Mouse (Mus musculus): ENCODE measurements around the gene Fitm1. TPM values are rescaled to one million over a fixed set of nuclear protein-coding genes. Genes with fewer than 3 reads are reported as not detected.

Fitm1 gene
- total RNA-seq (2021), result not detected
- long read RNA-seq, experiment 1, result 0 reads
- long read RNA-seq, experiment 2, result 0 reads

DNA sequence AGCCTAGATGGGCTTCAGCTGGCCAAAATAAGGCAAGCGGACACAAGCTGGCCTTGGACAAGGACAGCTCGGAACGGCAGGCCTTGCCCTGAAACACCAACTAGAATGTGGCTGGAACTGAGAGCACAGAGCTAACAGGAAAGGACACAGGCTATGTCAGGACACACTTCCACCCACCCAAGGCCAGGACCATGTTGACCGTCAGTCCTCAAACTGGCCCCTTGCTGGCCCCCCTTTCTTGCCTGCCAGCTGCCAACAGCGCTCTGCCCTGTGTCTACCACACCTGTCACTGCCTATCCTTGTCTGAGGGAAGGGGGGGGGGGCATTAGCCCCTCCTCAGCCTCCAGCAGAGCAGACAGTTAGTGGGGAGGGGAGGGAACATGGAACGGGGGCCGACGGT is at the start of gene Fitm1:
Gene Fitm1, plus strand, starts transcription at position 316 of the 400 bp plus-strand sequence.
- DNase-seq (ENCODE audit: low spot score in 2 of 2), result no peak
- TF ChIP-seq CTCF (conservative IDR thresholded peaks at IDR 0.05), result no peak
- Histone ChIP-seq H3K4me3 (no peak within 1 kb of the TSS), H3K27ac (no peak within 1 kb of the TSS)

DNA sequence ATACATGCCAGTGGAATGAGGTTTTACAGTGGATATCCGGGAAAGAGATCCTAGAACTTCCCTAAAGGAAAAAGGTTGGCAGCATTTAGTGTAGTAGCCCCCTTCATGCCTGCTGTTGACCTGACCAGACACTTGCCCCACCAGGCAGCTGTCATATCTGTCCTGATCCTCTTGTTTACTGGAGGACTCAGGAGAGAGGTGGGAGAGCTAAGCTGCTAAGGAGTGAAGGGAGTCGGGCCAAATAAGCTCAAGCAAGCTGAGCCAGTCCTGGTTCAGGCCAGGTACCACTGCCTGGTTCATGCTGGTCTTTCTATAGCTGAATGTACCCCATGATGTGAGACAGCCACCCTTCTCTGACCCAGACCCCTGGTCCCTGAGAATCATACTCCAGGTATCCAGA is 48.7 kb upstream of the Fitm1 start:
- DNase-seq (ENCODE audit: low spot score in 2 of 2), result no peak
- TF ChIP-seq CTCF (conservative IDR thresholded peaks at IDR 0.05), result no peak
- no peak overlapping the region for H3K27ac ChIP-seq
- H3K4me3 ChIP-seq, result no peak overlapping the region

DNA sequence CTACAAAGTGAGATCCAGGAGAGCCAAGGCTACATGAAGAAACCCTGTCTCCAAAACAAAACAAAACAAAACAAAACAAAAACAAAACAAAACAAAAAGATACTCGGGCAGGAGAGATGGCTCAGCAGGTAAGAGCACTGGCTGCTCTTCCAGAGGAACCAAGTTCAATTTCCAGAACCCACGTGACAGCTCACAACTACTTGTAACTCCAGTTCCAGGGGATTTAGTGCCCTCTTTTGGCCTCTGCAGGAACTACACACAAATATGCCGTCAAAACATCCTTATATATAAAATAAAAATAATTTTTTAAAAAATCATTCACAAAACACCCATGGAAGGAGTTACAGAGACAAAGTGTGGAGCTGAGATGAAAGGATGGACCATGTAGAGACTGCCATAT is 47.5 kb upstream of the Fitm1 start:
- Histone ChIP-seq H3K4me3 (no peak overlapping the region), H3K27ac (no peak overlapping the region)
- DNase-seq (ENCODE audit: low spot score in 2 of 2), result no peak
- TF ChIP-seq CTCF (conservative IDR thresholded peaks at IDR 0.05), result peak; percentile 74

DNA sequence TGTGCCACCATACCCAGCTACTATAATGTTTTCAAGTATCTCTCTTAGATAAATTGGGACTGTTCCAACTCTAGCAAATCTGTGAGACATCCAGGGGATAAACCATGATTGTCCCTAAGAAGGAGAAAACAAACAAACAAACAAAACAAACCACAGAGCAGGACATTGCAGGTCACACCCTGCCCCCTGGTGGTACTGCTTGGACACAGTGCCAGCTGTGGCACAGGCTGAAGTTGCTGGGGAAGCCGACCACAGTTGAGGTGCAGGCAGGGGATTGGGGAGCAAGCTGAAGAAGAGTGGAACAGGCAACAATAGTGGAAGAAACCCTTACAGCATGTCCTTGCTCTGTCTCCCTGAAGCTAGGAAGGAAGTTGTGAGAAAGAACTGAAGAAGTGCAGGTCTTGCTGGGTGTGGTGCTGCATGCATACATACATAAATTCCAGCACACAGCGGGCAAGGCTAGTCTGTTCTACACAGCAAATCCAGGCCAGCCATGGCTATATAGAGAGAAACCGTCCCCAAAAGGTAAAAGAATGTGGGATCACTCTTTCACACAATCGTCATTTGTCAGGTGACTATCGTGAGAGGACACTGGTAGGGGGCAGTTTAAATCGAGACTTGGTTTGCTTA is 39.2 kb upstream of the Fitm1 start:
- Histone ChIP-seq H3K4me3 (no peak overlapping the region), H3K27ac (no peak overlapping the region)
- DNase-seq (ENCODE audit: low spot score in 2 of 2), result no peak
- TF ChIP-seq CTCF (conservative IDR thresholded peaks at IDR 0.05), result peak; percentile 90

DNA sequence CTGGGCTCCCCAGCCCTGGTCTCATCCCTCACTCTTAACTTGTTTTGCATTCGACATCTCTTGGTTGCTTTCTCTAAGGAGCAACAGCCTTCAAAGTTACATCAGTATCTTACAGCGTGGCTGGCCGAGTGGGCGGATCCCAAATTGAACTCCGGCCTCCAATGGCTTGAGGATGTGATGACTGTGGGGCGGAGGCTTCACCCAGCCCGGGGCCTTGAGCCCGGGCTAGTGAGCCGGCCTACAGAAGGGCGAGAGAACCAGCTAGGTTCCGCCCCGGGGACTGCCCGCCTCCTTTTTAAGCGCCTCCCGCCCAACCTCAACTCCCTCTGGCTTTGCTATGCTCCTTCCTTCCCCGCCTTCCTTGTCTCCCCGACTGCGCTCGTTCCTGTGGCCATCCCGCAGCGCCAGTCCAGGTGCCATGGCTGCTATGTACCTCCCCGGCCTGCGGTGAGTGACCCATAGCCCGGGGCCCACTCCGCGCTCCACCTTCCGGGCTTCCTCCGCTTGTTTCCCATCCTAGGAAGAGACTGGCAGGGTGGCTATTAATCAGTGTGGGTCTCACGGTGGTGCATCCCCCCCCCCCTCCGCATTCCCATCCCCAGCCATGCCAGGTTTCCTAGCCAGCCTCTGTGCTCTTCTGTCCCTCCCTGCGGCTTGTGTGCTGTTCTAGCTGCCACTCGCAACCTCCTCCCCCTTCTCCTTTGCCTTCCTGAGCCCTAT is 35.2 kb upstream of the Fitm1 start, which contains the start of gene Pck2:
Gene Pck2, plus strand, starts transcription at position 200 of the 720 bp plus-strand sequence.
- DNase-seq (ENCODE audit: low spot score in 2 of 2), result peak; percentile 63 to 77
- peak within 1 kb of the TSS; percentile 80 for H3K4me3 ChIP-seq
- peak within 1 kb of the TSS; percentile 92 for H3K27ac ChIP-seq
- TF ChIP-seq CTCF (conservative IDR thresholded peaks at IDR 0.05), result no peak

DNA sequence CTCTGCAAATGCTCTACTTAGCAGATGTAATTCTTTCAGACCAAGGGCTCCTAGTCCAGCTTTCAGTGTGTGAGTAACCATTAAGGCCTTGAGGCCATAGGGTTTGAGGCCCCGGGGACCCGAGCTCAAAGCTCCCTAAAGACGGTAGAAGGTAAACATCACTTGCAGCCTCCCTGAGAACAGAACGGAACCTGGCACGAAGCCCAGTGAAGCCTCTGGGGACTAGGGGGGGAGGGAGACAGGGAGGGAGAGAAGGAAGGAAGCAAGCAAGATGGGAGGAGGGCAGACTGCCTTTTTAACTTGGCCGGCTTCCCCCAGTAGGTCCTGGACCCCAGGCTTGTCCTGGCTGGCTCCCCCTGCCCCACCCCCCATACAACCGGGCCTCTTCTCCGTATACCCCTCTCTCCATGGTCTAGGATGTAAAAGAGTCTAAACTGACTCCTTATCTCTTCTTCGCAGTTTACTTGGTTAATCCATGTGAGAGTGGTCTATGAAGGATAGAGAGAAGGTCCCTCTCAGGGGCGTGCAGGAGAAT is 34.6 kb upstream of the Fitm1 start:
- DNase-seq (ENCODE audit: low spot score in 2 of 2), result peak; percentile 76 to 77
- TF ChIP-seq CTCF (conservative IDR thresholded peaks at IDR 0.05), result no peak
- Histone ChIP-seq H3K4me3 (peak overlapping the region; percentile 80), H3K27ac (peak overlapping the region; percentile 92)

DNA sequence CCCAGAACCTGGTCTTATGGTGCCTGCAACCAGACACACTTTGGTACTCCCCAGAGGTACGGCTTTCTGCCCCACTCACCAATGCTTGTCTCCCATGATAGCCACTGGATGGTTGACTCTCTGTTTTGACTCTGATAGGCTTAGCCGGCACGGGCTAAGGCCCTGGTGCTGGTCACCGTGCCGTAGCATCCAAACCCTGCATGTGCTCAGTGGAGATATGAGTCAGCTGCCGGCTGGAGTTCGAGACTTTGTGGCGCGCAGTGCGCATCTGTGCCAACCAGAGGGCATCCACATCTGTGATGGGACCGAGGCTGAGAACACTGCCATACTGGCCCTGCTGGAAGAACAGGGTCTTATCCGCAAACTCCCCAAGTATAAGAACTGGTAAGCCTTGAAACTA is 33.1 kb upstream of the Fitm1 start:
- no peak for TF ChIP-seq CTCF (conservative IDR thresholded peaks at IDR 0.05)
- no peak overlapping the region for H3K27ac ChIP-seq

DNA sequence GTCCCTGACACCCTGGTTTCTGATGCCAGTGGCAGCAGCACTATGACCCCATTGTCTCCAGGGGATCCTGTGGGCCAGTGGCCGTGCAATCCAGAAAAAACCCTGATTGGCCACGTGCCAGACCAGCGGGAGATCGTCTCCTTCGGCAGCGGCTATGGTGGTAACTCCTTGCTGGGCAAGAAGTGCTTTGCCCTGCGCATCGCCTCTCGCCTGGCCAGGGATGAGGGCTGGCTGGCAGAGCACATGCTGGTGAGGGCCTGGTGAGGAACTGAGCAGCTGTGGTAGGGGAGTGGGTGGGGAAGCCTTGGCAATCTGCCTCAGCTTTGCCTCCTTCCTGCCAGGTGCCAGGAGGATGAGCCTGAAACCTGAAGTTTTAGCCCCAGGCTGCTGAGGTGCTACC is 31.1 kb upstream of the Fitm1 start:
- no peak for DNase-seq (ENCODE audit: low spot score in 2 of 2)
- no peak overlapping the region for H3K4me3 ChIP-seq
- no peak for TF ChIP-seq CTCF (conservative IDR thresholded peaks at IDR 0.05)
- peak overlapping the region; percentile 52; the same call in 1 of the 2 replicates for H3K27ac ChIP-seq

More for the DNA sequence above, 33.1 kb upstream of the Fitm1 start:
- no peak overlapping the region for H3K4me3 ChIP-seq
- no peak for DNase-seq (ENCODE audit: low spot score in 2 of 2)

DNA sequence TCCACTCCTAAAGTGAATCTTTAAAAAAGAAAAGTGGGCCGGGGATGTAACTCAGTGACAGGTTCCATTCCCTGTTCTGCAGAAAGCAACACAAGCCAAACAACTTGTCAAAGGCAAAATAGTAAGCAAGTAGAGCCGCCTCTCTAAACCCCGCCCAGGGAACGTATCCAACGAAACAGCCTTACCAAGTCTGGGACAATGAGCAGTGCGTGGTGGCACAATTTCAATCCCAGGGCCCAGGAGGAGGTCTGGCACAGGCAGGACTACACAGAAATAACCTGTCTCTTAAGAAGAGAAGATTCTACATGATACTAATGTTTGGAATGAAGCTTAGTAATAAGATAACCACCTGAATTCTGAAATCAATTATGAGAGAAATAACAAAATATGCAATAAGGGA is 25.2 kb upstream of the Fitm1 start:
- no peak for DNase-seq (ENCODE audit: low spot score in 2 of 2)
- Histone ChIP-seq H3K27ac (no peak overlapping the region), H3K4me3 (no peak overlapping the region)
- TF ChIP-seq CTCF (conservative IDR thresholded peaks at IDR 0.05), result 0 out of 2 replicates have a peak, but pooled peaks have one; percentile 0

DNA sequence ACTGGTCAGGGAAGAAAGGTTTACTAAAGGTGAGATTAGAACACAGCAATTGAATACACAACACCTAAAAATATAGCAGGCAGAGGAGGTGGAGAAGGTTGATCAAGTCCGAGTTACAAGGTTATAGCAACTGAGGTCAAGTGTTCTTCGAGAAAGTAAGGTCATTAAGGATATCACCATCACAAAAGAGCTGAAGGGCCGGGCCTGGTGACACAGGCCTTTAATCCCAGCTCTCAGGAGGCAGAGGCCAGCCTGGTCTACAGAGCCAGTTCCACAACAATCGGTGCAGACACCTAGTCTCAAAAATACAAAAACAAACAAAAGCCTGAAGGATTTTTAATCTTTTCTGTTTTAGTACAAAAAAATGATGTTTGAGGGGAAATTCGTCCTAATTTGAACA is 24.1 kb upstream of the Fitm1 start:
- no peak for DNase-seq (ENCODE audit: low spot score in 2 of 2)
- TF ChIP-seq CTCF (conservative IDR thresholded peaks at IDR 0.05), result no peak
- Histone ChIP-seq H3K27ac (no peak overlapping the region), H3K4me3 (no peak overlapping the region)

DNA sequence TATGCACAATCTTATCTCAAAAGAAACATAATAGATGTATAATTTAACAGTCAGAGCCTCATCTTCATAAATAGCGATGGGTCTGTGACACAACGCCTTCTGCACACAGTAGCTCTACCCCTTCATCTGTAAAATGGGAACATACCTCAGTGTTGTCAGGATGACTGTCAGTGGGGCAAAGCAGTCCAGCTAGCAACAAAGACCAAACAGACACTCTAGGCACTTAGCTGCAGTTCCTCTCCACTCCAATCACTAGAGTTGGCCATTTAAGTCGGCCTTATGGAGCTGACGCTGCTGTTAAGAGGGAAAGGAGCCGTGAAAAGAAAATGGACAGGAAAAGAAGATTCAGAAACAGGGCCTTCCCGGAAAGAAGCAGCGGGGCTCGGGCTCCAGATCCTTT is 23.6 kb upstream of the Fitm1 start:
- Histone ChIP-seq H3K4me3 (no peak overlapping the region), H3K27ac (no peak overlapping the region)
- TF ChIP-seq CTCF (conservative IDR thresholded peaks at IDR 0.05), result no peak
- DNase-seq (ENCODE audit: low spot score in 2 of 2), result no peak

DNA sequence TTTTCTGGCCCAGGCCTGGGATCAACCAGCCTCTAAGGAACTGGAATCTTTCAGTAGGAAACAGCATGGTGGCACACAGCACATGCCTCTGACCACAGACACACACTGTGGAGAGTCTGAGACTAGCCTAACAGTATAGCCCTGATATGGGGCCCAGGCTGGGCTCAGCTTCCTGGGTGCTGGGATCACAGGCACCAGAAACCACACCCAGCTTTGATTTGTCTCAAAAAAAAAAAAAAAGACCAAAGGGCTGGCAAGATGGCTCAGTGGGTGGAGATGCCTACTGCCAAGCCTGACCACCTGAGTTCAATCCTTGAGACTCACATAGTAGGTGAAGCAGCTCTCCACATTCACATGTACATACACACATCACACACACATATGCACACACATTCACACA is 20.8 kb upstream of the Fitm1 start:
- no peak for TF ChIP-seq CTCF (conservative IDR thresholded peaks at IDR 0.05)
- no peak for DNase-seq (ENCODE audit: low spot score in 2 of 2)
- no peak overlapping the region for H3K4me3 ChIP-seq
- H3K27ac ChIP-seq, result no peak overlapping the region

DNA sequence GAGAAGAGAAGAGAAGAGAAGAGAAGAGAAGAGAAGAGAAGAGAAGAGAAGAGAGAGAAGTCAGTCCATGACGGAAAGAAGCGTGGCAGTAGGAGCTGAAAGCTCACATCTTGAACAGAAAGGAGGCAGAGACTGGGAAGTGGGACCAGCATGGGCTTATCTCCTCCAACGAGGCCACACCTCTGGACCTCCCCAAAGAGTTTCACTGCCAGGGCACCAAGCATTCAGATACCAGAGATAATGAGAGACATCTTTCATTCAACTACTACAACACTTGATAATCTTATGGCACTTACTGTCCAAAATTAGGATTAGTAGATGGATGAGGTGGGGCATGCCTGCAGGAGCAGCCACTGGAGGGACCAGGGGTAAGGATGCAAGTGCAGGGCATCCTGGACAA is 19.6 kb upstream of the Fitm1 start:
- no peak for TF ChIP-seq CTCF (conservative IDR thresholded peaks at IDR 0.05)
- no peak overlapping the region for H3K27ac ChIP-seq
- DNase-seq (ENCODE audit: low spot score in 2 of 2), result no peak
- no peak overlapping the region for H3K4me3 ChIP-seq
